Mouse (Mus musculus): ENCODE measurements around the gene Prss33. TPM values are rescaled to one million over a fixed set of nuclear protein-coding genes. Genes with fewer than 3 reads are reported as not detected.

Gene Prss33
- polyA plus RNA-seq, 1 experiment: not detected

DNA sequence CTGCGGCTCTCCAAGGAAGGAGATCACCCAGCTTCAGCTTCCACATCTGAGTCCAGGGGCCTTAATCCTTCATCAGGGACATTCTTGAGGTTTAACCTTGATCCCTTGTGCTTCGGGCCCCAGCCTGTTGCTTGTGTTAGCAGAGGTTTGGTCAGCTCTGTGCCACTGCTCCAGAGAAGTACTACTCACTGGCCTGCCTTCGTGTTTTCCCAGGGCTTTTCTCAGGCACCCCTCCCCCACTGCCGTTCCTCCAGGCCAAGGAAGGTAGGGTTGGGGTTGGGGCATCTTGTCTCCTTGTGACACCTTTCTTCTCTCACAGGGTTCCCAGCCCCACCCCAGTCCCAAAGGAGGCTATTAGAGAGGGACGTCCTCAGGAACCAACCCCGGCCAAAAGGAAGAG lies 13.8 kb downstream of the Prss33 start:
- Histone ChIP-seq H3K36me3 (ENCODE audit: control insufficient read depth, insufficient read depth) (peaks cover 78% of the 10 kb centered on the region), H3K79me2 (ENCODE audit: control insufficient read depth, insufficient read depth) (peaks cover 38% of the 10 kb centered on the region), H3ac (ENCODE audit: control insufficient read depth, insufficient read length) (no peak overlapping the region), H3K4me2 (ENCODE audit: low read depth) (no peak overlapping the region), H3K4me3 (no peak overlapping the region), H3K27me3 (ENCODE audit: control insufficient read depth, insufficient read depth, insufficient read length) (no peaks in the 10 kb centered on the region)
- TF ChIP-seq REST (IDR thresholded peaks at IDR 0.05; ENCODE audit: insufficient read depth, insufficient read length) (no peak), USF1 (IDR thresholded peaks at IDR 0.05; ENCODE audit: low read depth) (no peak), E2F4 (IDR thresholded peaks at IDR 0.05; ENCODE audit: insufficient read depth) (no peak), TCF12 (IDR thresholded peaks at IDR 0.05; ENCODE audit: insufficient read depth, poor library complexity, severe bottlenecking) (no peak), POLR2AphosphoS2 (IDR thresholded peaks at IDR 0.05; ENCODE audit: insufficient read length, low read depth) (no peak), MYOD1 (IDR thresholded peaks at IDR 0.05; ENCODE audit: control insufficient read depth in 1 of 3, insufficient read length in 2 of 3, low read depth in 2 of 3) (no peak), MYOG (IDR thresholded peaks at IDR 0.05; ENCODE audit: control insufficient read depth in 1 of 3, insufficient read depth in 1 of 3, insufficient read length in 2 of 3, low read depth in 2 of 3) (no peak), CEBPB (IDR thresholded peaks at IDR 0.05; ENCODE audit: insufficient read depth, poor library complexity, severe bottlenecking) (no peak), TCF3 (IDR thresholded peaks at IDR 0.05; ENCODE audit: insufficient read length, low read depth) (no peak), POLR2A (IDR thresholded peaks at IDR 0.05; ENCODE audit: insufficient read length, low read depth) (no peak), SRF (IDR thresholded peaks at IDR 0.05; ENCODE audit: control insufficient read depth, insufficient read length, low read depth) (no peak), MAX (IDR thresholded peaks at IDR 0.05; ENCODE audit: low read depth) (no peak)

DNA sequence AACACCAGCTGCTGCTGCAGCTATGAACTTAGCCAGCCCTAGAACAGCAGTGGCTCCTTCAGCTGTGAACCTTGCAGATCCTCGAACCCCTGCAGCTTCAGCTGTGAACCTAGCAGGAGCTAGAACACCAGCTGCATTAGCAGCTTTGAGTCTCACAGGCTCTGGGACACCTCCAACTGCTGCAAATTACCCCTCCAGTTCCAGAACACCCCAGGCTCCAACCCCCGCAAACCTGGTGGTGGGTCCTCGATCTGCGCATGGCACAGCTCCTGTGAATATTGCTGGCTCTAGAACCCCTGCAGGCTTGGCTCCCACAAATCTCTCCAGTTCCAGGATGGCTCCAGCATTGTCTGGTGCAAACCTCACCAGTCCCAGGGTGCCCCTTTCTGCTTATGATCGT lies 15.1 kb downstream of the Prss33 start:
- Histone ChIP-seq H3K36me3 (ENCODE audit: control insufficient read depth, insufficient read depth) (peaks cover 79% of the 10 kb centered on the region), H3K4me3 (no peak overlapping the region), H3K79me2 (ENCODE audit: control insufficient read depth, insufficient read depth) (peaks cover 35% of the 10 kb centered on the region), H3K4me2 (ENCODE audit: low read depth) (no peak overlapping the region), H3ac (ENCODE audit: control insufficient read depth, insufficient read length) (no peak overlapping the region), H3K27me3 (ENCODE audit: control insufficient read depth, insufficient read depth, insufficient read length) (no peaks in the 10 kb centered on the region)
- TF ChIP-seq POLR2AphosphoS2 (IDR thresholded peaks at IDR 0.05; ENCODE audit: insufficient read length, low read depth) (no peak), TCF3 (IDR thresholded peaks at IDR 0.05; ENCODE audit: insufficient read length, low read depth) (no peak), SRF (IDR thresholded peaks at IDR 0.05; ENCODE audit: control insufficient read depth, insufficient read length, low read depth) (no peak), CEBPB (IDR thresholded peaks at IDR 0.05; ENCODE audit: insufficient read depth, poor library complexity, severe bottlenecking) (no peak), POLR2A (IDR thresholded peaks at IDR 0.05; ENCODE audit: insufficient read length, low read depth) (no peak), MAX (IDR thresholded peaks at IDR 0.05; ENCODE audit: low read depth) (no peak), E2F4 (IDR thresholded peaks at IDR 0.05; ENCODE audit: insufficient read depth) (no peak), REST (IDR thresholded peaks at IDR 0.05; ENCODE audit: insufficient read depth, insufficient read length) (no peak), MYOG (IDR thresholded peaks at IDR 0.05; ENCODE audit: control insufficient read depth in 1 of 3, insufficient read depth in 1 of 3, insufficient read length in 2 of 3, low read depth in 2 of 3) (no peak), MYOD1 (IDR thresholded peaks at IDR 0.05; ENCODE audit: control insufficient read depth in 1 of 3, insufficient read length in 2 of 3, low read depth in 2 of 3) (no peak), USF1 (IDR thresholded peaks at IDR 0.05; ENCODE audit: low read depth) (no peak), TCF12 (IDR thresholded peaks at IDR 0.05; ENCODE audit: insufficient read depth, poor library complexity, severe bottlenecking) (no peak)

DNA sequence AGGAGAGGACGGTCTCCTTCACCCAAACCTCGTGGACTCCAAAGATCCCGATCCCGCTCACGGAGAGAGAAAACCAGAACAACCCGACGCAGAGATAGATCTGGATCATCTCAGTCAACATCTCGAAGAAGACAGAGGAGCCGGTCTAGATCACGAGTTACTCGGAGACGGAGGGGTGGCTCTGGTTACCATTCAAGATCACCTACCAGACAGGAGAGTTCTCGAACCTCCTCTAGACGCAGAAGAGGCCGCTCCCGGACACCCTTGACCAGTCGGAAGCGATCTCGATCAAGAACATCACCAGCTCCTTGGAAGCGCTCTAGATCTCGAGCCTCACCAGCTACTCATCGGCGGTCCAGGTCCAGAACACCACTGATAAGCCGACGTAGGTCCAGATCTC lies 16.6 kb downstream of the Prss33 start:
- H3ac ChIP-seq (ENCODE audit: control insufficient read depth, insufficient read length): no peak overlapping the region
- H3K4me2 ChIP-seq (ENCODE audit: low read depth): no peak overlapping the region
- peaks cover 85% of the 10 kb centered on the region for H3K36me3 ChIP-seq (ENCODE audit: control insufficient read depth, insufficient read depth)
- H3K4me3 ChIP-seq: no peak overlapping the region
- H3K27me3 ChIP-seq (ENCODE audit: control insufficient read depth, insufficient read depth, insufficient read length): no peaks in the 10 kb centered on the region
- H3K79me2 ChIP-seq (ENCODE audit: control insufficient read depth, insufficient read depth): peaks cover 46% of the 10 kb centered on the region
- no peak for TF ChIP-seq SRF (IDR thresholded peaks at IDR 0.05; ENCODE audit: control insufficient read depth, insufficient read length, low read depth)
- no peak for TF ChIP-seq MAX (IDR thresholded peaks at IDR 0.05; ENCODE audit: low read depth)
- no peak for TF ChIP-seq CEBPB (IDR thresholded peaks at IDR 0.05; ENCODE audit: insufficient read depth, poor library complexity, severe bottlenecking)
- TF ChIP-seq REST (IDR thresholded peaks at IDR 0.05; ENCODE audit: insufficient read depth, insufficient read length): no peak
- TF ChIP-seq E2F4 (IDR thresholded peaks at IDR 0.05; ENCODE audit: insufficient read depth): no peak
- no peak for TF ChIP-seq TCF12 (IDR thresholded peaks at IDR 0.05; ENCODE audit: insufficient read depth, poor library complexity, severe bottlenecking)
- no peak for TF ChIP-seq USF1 (IDR thresholded peaks at IDR 0.05; ENCODE audit: low read depth)
- no peak for TF ChIP-seq MYOG (IDR thresholded peaks at IDR 0.05; ENCODE audit: control insufficient read depth in 1 of 3, insufficient read depth in 1 of 3, insufficient read length in 2 of 3, low read depth in 2 of 3)

DNA sequence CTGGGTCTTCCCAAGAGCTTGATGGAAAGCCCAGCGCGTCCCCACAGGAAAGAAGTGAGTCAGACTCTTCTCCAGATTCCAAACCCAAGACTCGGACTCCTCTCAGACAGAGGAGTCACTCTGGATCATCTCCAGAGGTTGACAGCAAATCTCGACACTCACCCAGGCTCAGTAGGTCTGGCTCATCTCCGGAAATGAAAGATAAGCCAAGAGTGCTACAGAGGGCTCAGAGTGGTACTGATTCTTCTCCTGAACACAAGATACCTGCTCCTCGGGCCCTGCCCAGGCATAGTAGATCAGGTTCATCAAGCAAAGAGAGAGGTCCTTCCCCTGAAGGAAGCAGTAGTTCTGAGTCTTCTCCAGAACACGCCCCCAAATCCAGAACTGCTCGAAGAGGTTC lies 17.3 kb downstream of the Prss33 start:
- TF ChIP-seq SRF (IDR thresholded peaks at IDR 0.05; ENCODE audit: control insufficient read depth, insufficient read length, low read depth) (no peak), REST (IDR thresholded peaks at IDR 0.05; ENCODE audit: insufficient read depth, insufficient read length) (no peak)
- no peak overlapping the region for H3ac ChIP-seq (ENCODE audit: control insufficient read depth, insufficient read length)
- H3K27me3 ChIP-seq (ENCODE audit: control insufficient read depth, insufficient read depth, insufficient read length): no peaks in the 10 kb centered on the region
- no peak overlapping the region for H3K4me3 ChIP-seq
- H3K36me3 ChIP-seq (ENCODE audit: control insufficient read depth, insufficient read depth): peaks cover 85% of the 10 kb centered on the region
- H3K4me2 ChIP-seq (ENCODE audit: low read depth): no peak overlapping the region
- peaks cover 53% of the 10 kb centered on the region for H3K79me2 ChIP-seq (ENCODE audit: control insufficient read depth, insufficient read depth)

DNA sequence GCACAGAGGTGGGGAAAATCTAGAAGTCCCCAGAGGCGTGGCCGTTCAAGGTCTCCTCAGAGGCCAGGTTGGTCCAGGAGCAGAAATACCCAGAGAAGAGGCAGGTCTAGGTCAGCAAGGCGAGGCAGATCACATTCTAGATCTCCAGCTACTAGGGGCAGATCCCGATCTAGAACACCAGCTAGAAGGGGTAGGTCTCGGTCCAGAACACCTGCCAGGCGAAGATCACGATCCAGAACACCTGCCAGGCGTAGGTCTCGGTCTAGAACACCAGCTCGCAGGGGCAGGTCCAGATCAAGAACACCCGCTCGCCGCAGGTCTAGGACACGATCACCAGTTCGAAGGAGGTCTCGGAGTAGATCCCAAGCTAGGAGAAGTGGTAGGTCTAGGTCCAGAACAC lies 20.2 kb downstream of the Prss33 start:
- Histone ChIP-seq H3K4me3 (no peak overlapping the region), H3K79me2 (ENCODE audit: control insufficient read depth, insufficient read depth) (peaks cover 64% of the 10 kb centered on the region), H3K4me2 (ENCODE audit: low read depth) (no peak overlapping the region), H3ac (ENCODE audit: control insufficient read depth, insufficient read length) (no peak overlapping the region), H3K27me3 (ENCODE audit: control insufficient read depth, insufficient read depth, insufficient read length) (no peaks in the 10 kb centered on the region), H3K36me3 (ENCODE audit: control insufficient read depth, insufficient read depth) (peaks cover 94% of the 10 kb centered on the region)
- TF ChIP-seq TCF3 (IDR thresholded peaks at IDR 0.05; ENCODE audit: insufficient read length, low read depth) (no peak), POLR2A (IDR thresholded peaks at IDR 0.05; ENCODE audit: insufficient read length, low read depth) (no peak), REST (IDR thresholded peaks at IDR 0.05; ENCODE audit: insufficient read depth, insufficient read length) (no peak), MYOG (IDR thresholded peaks at IDR 0.05; ENCODE audit: control insufficient read depth in 1 of 3, insufficient read depth in 1 of 3, insufficient read length in 2 of 3, low read depth in 2 of 3) (no peak), CEBPB (IDR thresholded peaks at IDR 0.05; ENCODE audit: insufficient read depth, poor library complexity, severe bottlenecking) (no peak), POLR2AphosphoS2 (IDR thresholded peaks at IDR 0.05; ENCODE audit: insufficient read length, low read depth) (no peak), SRF (IDR thresholded peaks at IDR 0.05; ENCODE audit: control insufficient read depth, insufficient read length, low read depth) (no peak), E2F4 (IDR thresholded peaks at IDR 0.05; ENCODE audit: insufficient read depth) (no peak), MYOD1 (IDR thresholded peaks at IDR 0.05; ENCODE audit: control insufficient read depth in 1 of 3, insufficient read length in 2 of 3, low read depth in 2 of 3) (no peak), TCF12 (IDR thresholded peaks at IDR 0.05; ENCODE audit: insufficient read depth, poor library complexity, severe bottlenecking) (no peak), USF1 (IDR thresholded peaks at IDR 0.05; ENCODE audit: low read depth) (no peak), MAX (IDR thresholded peaks at IDR 0.05; ENCODE audit: low read depth) (no peak)

Data from myocyte (in vitro differentiated cells).